Mouse (Mus musculus): ENCODE measurements around the gene Ankrd7. TPM values are rescaled to one million over a fixed set of nuclear protein-coding genes. Genes with fewer than 3 reads are reported as not detected.
A peak's percentile ranks its signal among the peaks of the same experiment; 100 is the strongest.
"Not testable (repeated sequence)": the region's sequence is repeated elsewhere in the genome, so short reads cannot be mapped to it uniquely, and the experiment has no call there.

Gene Ankrd7
- polyA plus RNA-seq (2015; fragmentation: Nextera tagmentation; extraction: Ambion mirVana): 0.21 TPM in 1 of 2 replicates, not detected in the other

DNA sequence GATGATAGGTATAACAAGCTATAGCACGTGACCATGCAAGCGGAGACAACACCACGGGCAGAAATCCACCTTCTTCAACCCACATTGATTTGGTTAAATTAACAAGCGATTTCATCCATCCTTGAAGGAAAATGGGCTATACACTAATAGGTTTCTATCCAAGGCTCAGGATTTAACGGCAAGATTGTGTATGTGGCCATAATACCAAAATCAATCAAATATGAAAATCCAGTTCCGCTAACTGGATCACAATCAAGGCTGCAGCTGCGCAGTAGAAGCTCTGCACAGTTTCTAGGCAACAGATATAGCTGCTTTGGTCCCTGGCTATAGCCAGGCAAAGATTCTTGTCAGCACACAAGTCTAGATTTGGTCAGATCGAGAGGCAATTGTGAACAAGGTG lies at the start of gene Ankrd7:
Gene Ankrd7 (plus strand): TSS at position 301 of the 400 bp plus-strand sequence.
- Histone ChIP-seq H3K9me3 (replicated peaks; ENCODE audit: control insufficient read depth, low read length) (peaks cover 5% of the 10 kb centered on the region), H3K9ac (ENCODE audit: low read length) (no peak within 1 kb of the TSS), H3K4me3 (ENCODE audit: low read length) (no peak within 1 kb of the TSS), H3K27me3 (ENCODE audit: control insufficient read depth, insufficient read depth, low read length) (no peaks in the 10 kb centered on the region), H3K27ac (ENCODE audit: low read length) (no peak within 1 kb of the TSS), H3K4me2 (ENCODE audit: low read depth, low read length) (no peak within 1 kb of the TSS), H3K4me1 (ENCODE audit: control insufficient read depth, insufficient read depth, low read length) (no peaks in the 10 kb centered on the region), H3K36me3 (ENCODE audit: control insufficient read depth, insufficient read depth) (no peaks in the 10 kb centered on the region)
- WGBS: 91% methylated on average over 8 of the region's 8 CpGs
- ATAC-seq (replicated peaks; ENCODE audit: extremely low read depth, insufficient read depth, low FRiP score): no peak

DNA sequence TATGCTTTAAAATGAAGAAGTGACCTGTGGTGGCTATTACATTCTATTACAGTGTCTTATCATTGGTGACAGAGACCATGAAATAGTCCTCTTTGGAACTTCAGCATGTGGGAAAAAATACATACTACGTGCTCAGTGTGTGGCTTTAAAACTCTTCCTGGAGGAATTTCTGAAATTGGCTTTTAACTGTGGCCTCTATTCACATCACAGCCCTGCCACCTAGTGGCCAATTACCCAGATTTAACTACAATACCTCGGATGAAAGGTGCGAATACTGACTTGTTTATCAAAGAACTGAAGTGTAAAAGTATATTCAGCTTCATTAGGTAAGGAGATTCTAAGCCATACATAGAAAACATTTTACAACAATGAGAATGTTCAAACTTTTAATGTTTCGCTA lies 46.8 kb upstream of the Ankrd7 start:
- ATAC-seq (replicated peaks; ENCODE audit: extremely low read depth, insufficient read depth, low FRiP score): no peak
- Histone ChIP-seq H3K4me1 (ENCODE audit: control insufficient read depth, insufficient read depth, low read length) (no peaks in the 10 kb centered on the region), H3K36me3 (ENCODE audit: control insufficient read depth, insufficient read depth) (no peaks in the 10 kb centered on the region), H3K27me3 (ENCODE audit: control insufficient read depth, insufficient read depth, low read length) (no peaks in the 10 kb centered on the region), H3K4me2 (ENCODE audit: low read depth, low read length) (no peak overlapping the region), H3K9me3 (replicated peaks; ENCODE audit: control insufficient read depth, low read length) (no peaks in the 10 kb centered on the region), H3K27ac (ENCODE audit: low read length) (no peak overlapping the region), H3K4me3 (ENCODE audit: low read length) (no peak overlapping the region), H3K9ac (ENCODE audit: low read length) (no peak overlapping the region)
- 15% methylated on average over 4 of the region's 4 CpGs for WGBS

DNA sequence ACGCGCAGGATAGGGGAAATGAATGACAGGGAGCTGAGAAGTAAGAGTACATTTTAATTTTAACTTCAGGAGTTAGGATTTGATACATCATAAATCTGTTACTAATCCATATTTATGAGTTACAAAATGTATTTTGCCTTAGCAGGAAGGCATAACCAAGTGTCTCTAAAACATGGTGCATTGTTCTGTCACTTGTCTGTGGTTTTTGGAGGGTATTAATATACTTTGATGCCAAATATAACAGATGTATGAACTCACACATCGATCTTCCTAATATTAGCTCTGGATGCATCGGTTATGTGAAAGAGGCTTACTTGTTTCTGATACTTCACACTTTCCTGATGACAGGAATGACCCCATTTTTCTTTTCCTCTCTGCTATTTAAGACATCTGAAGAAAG lies 45.9 kb upstream of the Ankrd7 start:
- Histone ChIP-seq H3K4me2 (ENCODE audit: low read depth, low read length) (no peak overlapping the region), H3K9me3 (replicated peaks; ENCODE audit: control insufficient read depth, low read length) (no peaks in the 10 kb centered on the region), H3K36me3 (ENCODE audit: control insufficient read depth, insufficient read depth) (no peaks in the 10 kb centered on the region), H3K27me3 (ENCODE audit: control insufficient read depth, insufficient read depth, low read length) (no peaks in the 10 kb centered on the region), H3K4me1 (ENCODE audit: control insufficient read depth, insufficient read depth, low read length) (no peaks in the 10 kb centered on the region), H3K4me3 (ENCODE audit: low read length) (no peak overlapping the region), H3K9ac (ENCODE audit: low read length) (no peak overlapping the region), H3K27ac (ENCODE audit: low read length) (no peak overlapping the region)
- WGBS: 67% methylated on average over 4 of the region's 4 CpGs
- ATAC-seq (replicated peaks; ENCODE audit: extremely low read depth, insufficient read depth, low FRiP score): no peak

DNA sequence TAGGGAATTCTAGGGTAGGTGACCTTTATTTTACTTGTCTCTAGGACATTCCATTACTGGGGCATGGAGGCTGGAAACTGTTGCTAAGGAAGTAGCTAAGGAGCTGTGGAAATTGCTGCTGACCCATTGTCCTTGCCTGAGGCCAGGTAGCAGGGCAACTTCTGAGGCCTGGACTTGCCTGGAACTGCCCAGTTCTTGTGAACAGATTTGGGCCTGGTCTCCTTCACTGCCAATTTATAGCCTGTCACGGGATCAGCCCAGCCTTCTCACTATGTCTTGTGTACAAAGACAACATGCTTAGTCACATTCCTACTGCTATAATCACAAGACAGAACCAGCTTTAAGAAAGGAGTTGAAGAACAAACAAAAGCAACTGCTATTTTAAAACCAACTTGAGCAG lies 43.3 kb upstream of the Ankrd7 start:
- no peak overlapping the region for H3K27ac ChIP-seq (ENCODE audit: low read length)
- no peaks in the 10 kb centered on the region for H3K36me3 ChIP-seq (ENCODE audit: control insufficient read depth, insufficient read depth)
- WGBS: 59% methylated on average over 1 of the region's 1 CpGs
- no peak overlapping the region for H3K9ac ChIP-seq (ENCODE audit: low read length)
- H3K27me3 ChIP-seq (ENCODE audit: control insufficient read depth, insufficient read depth, low read length): no peaks in the 10 kb centered on the region
- no peak overlapping the region for H3K4me3 ChIP-seq (ENCODE audit: low read length)
- ATAC-seq (replicated peaks; ENCODE audit: extremely low read depth, insufficient read depth, low FRiP score): no peak
- no peaks in the 10 kb centered on the region for H3K4me1 ChIP-seq (ENCODE audit: control insufficient read depth, insufficient read depth, low read length)
- no peak overlapping the region for H3K4me2 ChIP-seq (ENCODE audit: low read depth, low read length)
- H3K9me3 ChIP-seq (replicated peaks; ENCODE audit: control insufficient read depth, low read length): no peaks in the 10 kb centered on the region

DNA sequence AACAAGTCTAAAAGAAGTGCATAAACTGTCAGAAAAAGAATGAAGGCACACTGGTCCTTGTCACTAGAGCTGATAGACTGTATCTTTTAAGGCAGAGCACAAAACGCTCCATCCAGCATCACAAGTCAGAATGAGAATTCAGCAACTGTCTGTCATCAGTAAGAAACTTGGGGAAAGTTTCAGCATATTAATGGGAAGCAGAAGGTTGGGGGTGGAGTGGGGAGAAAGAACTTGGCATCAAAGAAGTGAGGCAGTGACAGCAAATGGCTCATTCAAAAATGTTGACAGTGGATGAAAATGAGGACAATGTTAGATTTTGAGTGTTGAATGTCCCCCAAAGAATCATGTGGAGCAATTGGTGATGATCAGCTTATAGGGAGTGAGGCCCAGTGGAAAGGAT lies 33.2 kb upstream of the Ankrd7 start:
- 66% methylated on average over 1 of the region's 1 CpGs for WGBS
- H3K4me3 ChIP-seq (ENCODE audit: low read length): no peak overlapping the region
- no peak overlapping the region for H3K9ac ChIP-seq (ENCODE audit: low read length)
- no peak overlapping the region for H3K4me2 ChIP-seq (ENCODE audit: low read depth, low read length)
- no peaks in the 10 kb centered on the region for H3K4me1 ChIP-seq (ENCODE audit: control insufficient read depth, insufficient read depth, low read length)
- H3K27me3 ChIP-seq (ENCODE audit: control insufficient read depth, insufficient read depth, low read length): no peaks in the 10 kb centered on the region
- no peak overlapping the region for H3K27ac ChIP-seq (ENCODE audit: low read length)
- no peaks in the 10 kb centered on the region for H3K36me3 ChIP-seq (ENCODE audit: control insufficient read depth, insufficient read depth)
- no peak for ATAC-seq (replicated peaks; ENCODE audit: extremely low read depth, insufficient read depth, low FRiP score)
- H3K9me3 ChIP-seq (replicated peaks; ENCODE audit: control insufficient read depth, low read length): no peaks in the 10 kb centered on the region

DNA sequence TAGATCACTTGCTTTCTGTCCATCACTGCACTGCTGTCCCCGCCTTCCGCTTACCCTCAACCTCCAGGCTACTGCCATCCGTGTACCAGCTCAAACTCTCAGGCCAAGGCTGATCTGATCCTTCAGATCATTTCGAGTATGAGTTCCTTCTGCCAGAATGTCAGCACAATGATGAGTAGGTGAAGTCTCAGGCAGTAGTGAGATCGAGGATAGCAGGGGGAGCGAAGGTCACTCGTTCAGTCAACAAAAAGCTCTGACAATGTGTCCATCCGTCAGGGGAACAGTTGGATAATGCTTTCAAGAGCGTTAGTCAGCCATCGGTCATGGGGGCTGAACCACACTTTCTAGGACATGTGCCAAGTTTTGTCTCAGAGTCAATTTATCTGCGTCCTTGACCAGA lies 21.6 kb upstream of the Ankrd7 start:
- H3K4me3 ChIP-seq (ENCODE audit: low read length); ATAC-seq (replicated peaks; ENCODE audit: extremely low read depth, insufficient read depth, low FRiP score); H3K9ac ChIP-seq (ENCODE audit: low read length); H3K4me1 ChIP-seq (ENCODE audit: control insufficient read depth, insufficient read depth, low read length); H3K9me3 ChIP-seq (replicated peaks; ENCODE audit: control insufficient read depth, low read length); H3K36me3 ChIP-seq (ENCODE audit: control insufficient read depth, insufficient read depth); H3K4me2 ChIP-seq (ENCODE audit: low read depth, low read length); H3K27ac ChIP-seq (ENCODE audit: low read length); H3K27me3 ChIP-seq (ENCODE audit: control insufficient read depth, insufficient read depth, low read length): not testable (repeated sequence)
- WGBS: 20% methylated on average over 1 of the region's 11 CpGs

DNA sequence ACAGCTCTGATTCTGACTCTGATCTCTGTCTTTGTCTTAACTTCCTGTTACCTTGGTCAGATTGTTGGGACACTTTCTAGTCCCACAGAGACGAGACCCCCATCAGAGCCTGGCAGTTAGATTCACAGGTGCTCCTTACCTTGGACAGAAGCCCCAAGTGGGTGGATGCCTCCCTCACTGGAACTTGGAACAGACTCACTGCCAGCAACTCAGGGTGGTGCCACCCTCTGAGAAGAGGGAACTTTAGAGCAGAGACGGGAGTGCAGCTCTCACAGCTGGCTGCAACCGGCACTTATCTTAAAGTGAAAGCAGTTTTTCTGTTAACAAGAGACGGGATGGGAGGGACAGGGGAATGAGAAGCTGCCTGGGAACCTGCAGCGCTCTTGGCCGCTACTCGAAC lies 20.5 kb upstream of the Ankrd7 start:
- H3K9ac ChIP-seq (ENCODE audit: low read length); H3K36me3 ChIP-seq (ENCODE audit: control insufficient read depth, insufficient read depth); H3K4me1 ChIP-seq (ENCODE audit: control insufficient read depth, insufficient read depth, low read length); ATAC-seq (replicated peaks; ENCODE audit: extremely low read depth, insufficient read depth, low FRiP score); H3K9me3 ChIP-seq (replicated peaks; ENCODE audit: control insufficient read depth, low read length); H3K27me3 ChIP-seq (ENCODE audit: control insufficient read depth, insufficient read depth, low read length); H3K27ac ChIP-seq (ENCODE audit: low read length): not testable (repeated sequence)
- WGBS: 8% methylated on average over 5 of the region's 7 CpGs
- Histone ChIP-seq H3K4me3 (ENCODE audit: low read length) (peak overlapping the region; percentile 29; the same call in 1 of the 2 replicates), H3K4me2 (ENCODE audit: low read depth, low read length) (peak overlapping the region; percentile 30)

DNA sequence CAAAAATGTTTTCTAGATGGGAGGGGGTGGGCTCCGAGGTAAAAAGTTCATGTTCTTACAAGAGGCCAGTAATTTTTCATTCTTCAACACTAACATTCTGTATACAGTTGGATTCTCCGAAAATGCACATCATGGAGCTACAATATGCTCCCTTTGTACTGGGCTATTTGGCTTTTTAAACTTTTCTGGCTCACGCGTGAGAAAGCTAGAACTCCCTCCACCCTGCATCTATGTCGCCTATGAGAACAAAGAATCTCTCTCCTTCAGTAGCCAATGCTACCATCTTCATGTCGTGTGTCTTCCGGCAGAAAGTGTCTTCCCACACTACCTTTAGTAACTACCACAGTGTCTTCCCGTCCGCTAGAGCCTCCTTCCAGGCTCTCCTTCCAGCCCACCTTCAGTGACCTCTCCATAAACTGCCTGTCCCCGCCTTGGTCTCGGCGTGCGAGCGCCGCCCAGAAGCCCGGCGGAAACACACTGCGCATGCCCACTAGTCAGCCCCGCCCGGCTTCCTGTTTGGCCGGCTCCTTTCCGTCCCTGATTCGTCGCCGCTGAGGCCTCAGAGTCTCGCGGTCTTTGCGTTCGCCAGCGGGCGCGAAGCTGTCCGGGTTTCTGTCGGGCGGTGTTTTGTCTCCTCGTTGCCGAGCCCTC lies 17.9 kb upstream of the Ankrd7 start, which contains the start of gene Lsm8:
Gene Lsm8 (plus strand): TSS at position 529 of the 651 bp plus-strand sequence.
- H3K36me3 ChIP-seq (ENCODE audit: control insufficient read depth, insufficient read depth): peaks cover 8% of the 10 kb centered on the region
- H3K4me1 ChIP-seq (ENCODE audit: control insufficient read depth, insufficient read depth, low read length): peaks cover 12% of the 10 kb centered on the region
- peak within 1 kb of the TSS; percentile 75 for H3K4me2 ChIP-seq (ENCODE audit: low read depth, low read length)
- H3K4me3 ChIP-seq (ENCODE audit: low read length): peak within 1 kb of the TSS; percentile 74
- under 1% methylated on average over 37 of the region's 37 CpGs for WGBS
- H3K9me3 ChIP-seq (replicated peaks; ENCODE audit: control insufficient read depth, low read length): no peaks in the 10 kb centered on the region
- peak within 1 kb of the TSS; percentile 94 for H3K9ac ChIP-seq (ENCODE audit: low read length)
- H3K27me3 ChIP-seq (ENCODE audit: control insufficient read depth, insufficient read depth, low read length): no peaks in the 10 kb centered on the region
- H3K27ac ChIP-seq (ENCODE audit: low read length): peak within 1 kb of the TSS; percentile 97
- peak; percentile 100 for ATAC-seq (replicated peaks; ENCODE audit: extremely low read depth, insufficient read depth, low FRiP score)

DNA sequence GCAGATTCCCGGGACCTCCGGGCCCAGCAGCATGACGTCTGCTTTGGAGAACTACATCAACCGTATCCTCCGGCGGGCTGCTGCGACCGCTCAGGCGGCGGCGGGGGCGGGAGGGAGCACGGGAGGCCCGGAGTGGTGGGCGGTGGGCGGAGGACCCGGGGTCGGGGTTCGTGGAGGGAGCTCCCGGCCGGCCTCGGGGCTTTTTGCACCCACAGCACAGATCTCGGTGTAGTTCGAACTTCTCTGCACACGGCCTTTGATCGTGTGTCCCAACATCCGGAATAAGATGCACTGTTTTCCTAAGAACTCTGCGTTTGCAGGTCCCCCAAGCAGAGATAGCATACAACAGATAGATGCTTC lies 17.4 kb upstream of the Ankrd7 start:
- H3K27ac ChIP-seq (ENCODE audit: low read length): peak overlapping the region; percentile 97
- H3K9ac ChIP-seq (ENCODE audit: low read length): peak overlapping the region; percentile 94
- no peak for ATAC-seq (replicated peaks; ENCODE audit: extremely low read depth, insufficient read depth, low FRiP score)
- no peaks in the 10 kb centered on the region for H3K9me3 ChIP-seq (replicated peaks; ENCODE audit: control insufficient read depth, low read length)
- peak overlapping the region; percentile 75 for H3K4me2 ChIP-seq (ENCODE audit: low read depth, low read length)
- peak overlapping the region; percentile 74 for H3K4me3 ChIP-seq (ENCODE audit: low read length)
- H3K36me3 ChIP-seq (ENCODE audit: control insufficient read depth, insufficient read depth): peaks cover 13% of the 10 kb centered on the region
- H3K27me3 ChIP-seq (ENCODE audit: control insufficient read depth, insufficient read depth, low read length): no peaks in the 10 kb centered on the region
- under 1% methylated on average over 28 of the region's 28 CpGs for WGBS
- H3K4me1 ChIP-seq (ENCODE audit: control insufficient read depth, insufficient read depth, low read length): peaks cover 12% of the 10 kb centered on the region
